Mouse (Mus musculus): ENCODE data around the gene Dnaja2. TPM values are rescaled to one million over a fixed set of nuclear protein-coding genes. Genes with fewer than 3 reads are reported as not detected.

The Dnaja2 gene
- polyA plus RNA-seq, 1 experiment from 2014 or later: 156 TPM

DNA sequence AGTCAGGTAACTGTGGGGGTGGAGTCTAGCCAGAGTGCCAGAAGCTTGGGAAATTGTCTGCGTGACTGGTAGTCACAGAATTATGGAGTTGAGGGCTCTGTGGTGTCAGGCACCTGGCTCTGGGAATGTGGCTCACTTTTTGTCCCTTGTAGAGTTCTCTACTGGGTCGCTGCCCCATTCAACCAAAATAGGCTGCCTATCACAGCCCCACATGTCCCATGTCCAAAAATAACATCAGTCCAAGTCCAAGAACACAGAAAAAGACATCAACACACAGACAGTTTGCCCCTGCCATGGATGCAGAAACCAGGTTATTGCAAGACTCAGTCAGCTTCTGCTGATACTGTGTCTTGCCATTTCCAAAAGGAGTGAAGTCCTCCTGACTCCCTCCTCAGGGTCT lies 33.5 kb upstream of the Dnaja2 start:
- H3K9ac ChIP-seq: no peak overlapping the region
- ATAC-seq (ENCODE audit: insufficient read depth, low FRiP score, low read depth): no peak
- no peaks in the 10 kb centered on the region for H3K27me3 ChIP-seq (replicated peaks)
- no peaks in the 10 kb centered on the region for H3K36me3 ChIP-seq
- no peak overlapping the region for H3K4me2 ChIP-seq
- H3K4me3 ChIP-seq (replicated peaks): no peak overlapping the region
- H3K9me3 ChIP-seq: no peaks in the 10 kb centered on the region
- WGBS: 84% methylated on average over 2 of the region's 2 CpGs
- H3K4me1 ChIP-seq: no peaks in the 10 kb centered on the region
- no peak overlapping the region for H3K27ac ChIP-seq

DNA sequence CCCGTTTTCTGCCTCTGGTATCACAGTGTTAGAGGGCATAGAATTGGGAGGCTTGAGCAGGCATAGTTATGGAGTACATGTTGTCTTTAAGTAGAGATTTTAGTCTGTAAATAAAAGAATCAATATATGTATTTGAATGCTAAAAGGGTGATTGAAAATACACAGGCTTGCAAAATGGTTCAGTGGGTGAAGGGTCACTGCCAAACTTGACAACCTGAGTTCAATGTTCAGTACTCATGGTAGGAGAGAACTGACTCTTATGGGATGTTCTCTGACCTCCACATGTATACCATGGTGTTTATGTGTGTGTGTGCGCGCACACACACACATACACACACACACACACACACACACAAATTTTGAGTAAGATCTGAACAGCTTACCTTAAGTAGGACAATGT lies 22.5 kb upstream of the Dnaja2 start:
- no peak for ATAC-seq (ENCODE audit: insufficient read depth, low FRiP score, low read depth)

DNA sequence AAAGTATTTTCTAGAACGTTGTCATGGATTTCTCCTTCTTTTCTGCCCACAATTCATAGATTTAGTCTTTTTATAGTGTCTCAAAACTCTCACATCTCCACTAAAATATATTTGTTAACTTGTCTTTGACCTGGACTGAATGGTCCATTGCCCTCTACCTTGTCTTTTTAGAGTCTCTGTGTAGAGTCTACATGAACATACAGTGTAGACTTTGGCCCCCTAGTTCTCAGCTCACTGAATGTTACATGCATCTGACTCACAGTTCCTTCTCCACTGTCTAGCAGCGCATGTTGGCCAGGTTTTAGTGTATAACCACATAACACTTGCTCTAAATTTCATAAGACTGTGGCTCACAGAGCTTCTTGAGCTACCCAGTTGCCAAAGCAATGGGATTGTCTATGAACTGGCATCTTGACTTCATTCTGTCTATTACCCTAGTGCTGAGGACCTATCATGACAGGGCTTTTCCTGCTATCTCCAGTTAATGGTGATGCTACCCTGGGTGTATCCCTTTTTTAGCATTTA lies 18.9 kb upstream of the Dnaja2 start:
- Histone ChIP-seq H3K9me3 (no peaks in the 10 kb centered on the region), H3K4me2 (no peak overlapping the region), H3K27ac (no peak overlapping the region), H3K36me3 (no peaks in the 10 kb centered on the region), H3K9ac (no peak overlapping the region), H3K27me3 (replicated peaks) (no peaks in the 10 kb centered on the region), H3K4me1 (no peaks in the 10 kb centered on the region), H3K4me3 (replicated peaks) (no peak overlapping the region)
- no peak for ATAC-seq (ENCODE audit: insufficient read depth, low FRiP score, low read depth)
- 81% methylated on average over 2 of the region's 2 CpGs for WGBS

More for the DNA sequence above, 22.5 kb upstream of the Dnaja2 start:
- H3K4me3 ChIP-seq (replicated peaks): no peak overlapping the region
- H3K27me3 ChIP-seq (replicated peaks): no peaks in the 10 kb centered on the region
- 89% methylated on average over 3 of the region's 3 CpGs for WGBS
- H3K9me3 ChIP-seq: no peaks in the 10 kb centered on the region
- H3K36me3 ChIP-seq: no peaks in the 10 kb centered on the region
- H3K4me2 ChIP-seq: no peak overlapping the region
- H3K4me1 ChIP-seq: no peaks in the 10 kb centered on the region
- H3K9ac ChIP-seq: no peak overlapping the region
- H3K27ac ChIP-seq: no peak overlapping the region

DNA sequence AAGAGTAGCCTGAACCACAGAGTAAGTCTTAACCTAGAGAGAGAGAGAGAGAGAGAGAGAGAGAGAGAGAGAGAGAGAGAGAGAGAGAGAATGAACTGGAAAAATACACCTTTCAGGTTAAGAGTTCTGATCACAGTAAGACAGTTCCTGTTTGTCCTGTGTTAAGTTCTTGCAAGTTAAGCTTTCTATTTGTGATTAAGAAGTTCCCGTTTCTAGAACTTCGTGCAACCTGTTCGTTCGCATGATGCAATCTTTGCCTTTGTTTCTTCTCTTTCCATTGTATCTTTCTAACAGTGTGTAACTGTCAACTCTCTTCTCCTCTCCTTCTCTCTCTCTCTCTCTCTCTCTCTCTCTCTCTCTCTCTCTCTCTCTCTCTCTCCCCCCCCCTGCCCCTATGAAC lies 15.3 kb upstream of the Dnaja2 start:
- H3K27me3 ChIP-seq (replicated peaks): no peaks in the 10 kb centered on the region
- no peaks in the 10 kb centered on the region for H3K4me1 ChIP-seq
- H3K4me2 ChIP-seq: no peak overlapping the region
- no peak overlapping the region for H3K4me3 ChIP-seq (replicated peaks)
- ATAC-seq (ENCODE audit: insufficient read depth, low FRiP score, low read depth): no peak
- no peak overlapping the region for H3K9ac ChIP-seq
- no peaks in the 10 kb centered on the region for H3K36me3 ChIP-seq
- H3K27ac ChIP-seq: no peak overlapping the region
- 71% methylated on average over 4 of the region's 4 CpGs for WGBS
- no peaks in the 10 kb centered on the region for H3K9me3 ChIP-seq

DNA sequence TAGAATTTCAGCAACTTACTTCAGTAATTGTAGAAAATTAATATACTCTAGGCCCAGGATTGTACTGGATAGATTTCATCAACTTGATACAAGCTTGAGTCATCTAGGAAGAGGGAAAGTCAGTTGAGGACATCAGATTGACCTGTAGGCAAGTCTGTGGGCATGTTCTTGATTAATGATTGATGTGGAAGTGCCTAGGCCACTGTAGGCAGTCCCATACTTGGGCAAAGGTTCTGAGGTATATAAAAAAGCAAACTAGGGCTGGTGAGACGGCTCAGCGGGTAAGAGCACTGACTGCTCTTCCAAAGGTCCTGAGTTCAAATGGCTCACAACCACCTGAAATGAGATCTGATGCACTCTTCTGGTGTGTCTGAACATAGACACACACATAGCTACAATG lies 12.7 kb upstream of the Dnaja2 start:
- no peaks in the 10 kb centered on the region for H3K36me3 ChIP-seq
- 96% methylated on average over 2 of the region's 2 CpGs for WGBS
- no peak overlapping the region for H3K4me3 ChIP-seq (replicated peaks)
- H3K4me2 ChIP-seq: no peak overlapping the region
- H3K4me1 ChIP-seq: no peaks in the 10 kb centered on the region
- no peak overlapping the region for H3K27ac ChIP-seq
- H3K9me3 ChIP-seq: no peaks in the 10 kb centered on the region
- H3K9ac ChIP-seq: no peak overlapping the region
- no peak for ATAC-seq (ENCODE audit: insufficient read depth, low FRiP score, low read depth)
- H3K27me3 ChIP-seq (replicated peaks): no peaks in the 10 kb centered on the region

DNA sequence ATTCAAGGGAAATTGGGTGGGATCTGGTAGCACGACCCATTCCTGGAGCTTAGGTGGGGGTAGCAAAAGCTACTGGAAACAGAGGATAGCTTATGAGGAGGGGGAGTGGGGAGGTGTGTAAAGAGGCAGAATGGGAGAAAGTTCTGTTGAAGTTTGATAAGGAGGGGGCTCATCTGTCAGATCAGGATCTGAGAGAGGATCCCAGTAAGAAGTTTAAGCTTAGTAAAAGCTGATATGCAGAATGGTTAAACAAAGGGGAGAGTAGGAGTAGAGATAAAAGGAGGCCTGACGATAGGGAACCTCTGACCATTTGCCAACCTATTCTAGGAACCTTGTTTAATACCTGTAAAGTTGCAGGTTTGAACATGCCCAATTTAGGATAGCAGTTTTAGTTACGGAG lies 10.0 kb upstream of the Dnaja2 start:
- 65% methylated on average over 3 of the region's 3 CpGs for WGBS
- Histone ChIP-seq H3K9ac (no peak overlapping the region), H3K4me2 (no peak overlapping the region), H3K27ac (no peak overlapping the region), H3K4me3 (replicated peaks) (no peak overlapping the region), H3K27me3 (replicated peaks) (no peaks in the 10 kb centered on the region), H3K9me3 (no peaks in the 10 kb centered on the region), H3K4me1 (no peaks in the 10 kb centered on the region), H3K36me3 (no peaks in the 10 kb centered on the region)
- ATAC-seq (ENCODE audit: insufficient read depth, low FRiP score, low read depth): no peak

DNA sequence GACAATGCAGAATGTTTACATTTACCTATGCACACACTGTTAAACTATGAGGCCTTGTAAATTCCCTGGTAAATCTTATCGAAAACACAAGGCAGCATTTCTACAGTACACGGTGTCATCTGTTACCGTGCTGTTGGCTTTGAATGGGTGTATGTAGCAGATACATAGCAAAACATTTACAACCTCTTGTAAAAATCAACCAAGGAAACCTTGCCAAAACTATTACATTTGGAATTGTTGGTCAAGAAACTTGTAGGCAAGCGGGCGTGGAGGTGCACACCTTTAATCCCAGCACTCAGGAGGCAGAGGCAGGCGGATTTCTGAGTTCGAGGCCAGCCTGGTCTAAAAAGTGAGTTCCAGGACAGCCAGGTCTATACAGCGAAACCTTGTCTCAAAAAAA lies 8.2 kb upstream of the Dnaja2 start:
- WGBS: 90% methylated on average over 8 of the region's 8 CpGs
- no peak overlapping the region for H3K27ac ChIP-seq

DNA sequence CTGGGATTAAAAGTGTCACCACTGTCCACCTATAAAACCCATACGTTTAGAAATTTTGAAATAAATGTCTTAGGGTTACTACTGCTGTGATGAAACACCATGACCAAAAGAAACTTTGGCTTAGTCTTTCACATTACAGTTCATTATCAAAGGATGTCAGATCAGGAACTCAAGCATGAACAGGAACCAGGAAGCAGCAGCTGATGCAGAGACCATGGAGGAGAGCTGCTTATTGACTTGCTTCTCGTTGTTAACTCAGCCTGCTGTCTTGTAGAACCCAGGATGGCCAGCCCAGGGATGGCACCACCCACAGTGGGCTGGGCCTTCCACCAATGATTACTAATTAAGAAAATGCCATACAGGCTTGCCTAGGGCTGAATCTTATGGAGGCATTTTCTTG lies 4.8 kb upstream of the Dnaja2 start:
- H3K9ac ChIP-seq: no peak overlapping the region
- no peak for ATAC-seq (ENCODE audit: insufficient read depth, low FRiP score, low read depth)
- 55% methylated on average over 2 of the region's 2 CpGs for WGBS

More for the DNA sequence above, 8.2 kb upstream of the Dnaja2 start:
- no peak for ATAC-seq (ENCODE audit: insufficient read depth, low FRiP score, low read depth)
- no peak overlapping the region for H3K9ac ChIP-seq
- H3K36me3 ChIP-seq: no peaks in the 10 kb centered on the region
- H3K4me2 ChIP-seq: no peak overlapping the region
- H3K9me3 ChIP-seq: no peaks in the 10 kb centered on the region
- no peak overlapping the region for H3K4me3 ChIP-seq (replicated peaks)
- H3K27me3 ChIP-seq (replicated peaks): no peaks in the 10 kb centered on the region
- H3K4me1 ChIP-seq: no peaks in the 10 kb centered on the region

DNA sequence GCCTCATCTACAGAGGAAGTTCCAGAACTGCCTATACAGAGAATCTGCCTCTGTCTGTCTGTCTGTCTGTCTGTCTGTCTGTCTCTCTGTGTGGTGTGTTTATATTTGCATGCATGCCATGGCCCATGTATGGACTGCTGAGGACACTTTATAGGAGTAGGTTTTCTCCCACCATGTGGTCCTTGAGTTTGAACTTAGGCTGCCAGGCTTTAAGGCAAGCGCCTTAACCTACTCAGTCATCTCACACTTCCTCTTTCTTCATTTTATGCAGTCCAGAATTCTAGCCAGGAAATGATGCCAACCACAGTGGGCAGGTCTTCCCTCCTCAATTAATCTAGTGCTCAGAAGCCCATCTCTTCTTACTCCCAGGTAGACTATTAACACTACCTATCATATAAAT lies 4.1 kb upstream of the Dnaja2 start:
- no peak overlapping the region for H3K27ac ChIP-seq

More for the DNA sequence above, 4.8 kb upstream of the Dnaja2 start:
- Histone ChIP-seq H3K4me2 (no peak overlapping the region), H3K4me1 (no peaks in the 10 kb centered on the region), H3K36me3 (no peaks in the 10 kb centered on the region), H3K4me3 (replicated peaks) (no peak overlapping the region), H3K27me3 (replicated peaks) (no peaks in the 10 kb centered on the region), H3K9me3 (no peaks in the 10 kb centered on the region), H3K27ac (no peak overlapping the region)

DNA sequence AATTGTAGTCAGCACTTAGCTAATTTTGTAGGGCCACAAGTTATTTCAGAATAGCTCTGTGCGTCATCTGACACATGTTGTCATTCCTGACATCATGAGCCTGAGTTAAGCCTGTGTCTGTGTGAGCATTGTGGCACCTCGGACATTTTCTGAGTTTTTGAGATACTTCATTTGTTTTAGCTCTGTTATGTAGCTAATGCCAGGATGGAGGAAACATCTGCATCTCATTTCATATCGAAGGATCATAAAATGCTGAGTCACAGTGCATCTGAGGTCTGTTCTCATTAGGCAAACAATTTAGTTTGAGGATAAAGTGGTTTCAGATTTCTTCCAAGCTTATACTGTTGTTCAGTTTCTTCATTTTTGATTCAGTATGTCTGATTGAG lies 2.5 kb upstream of the Dnaja2 start:
- Histone ChIP-seq H3K4me2 (no peak overlapping the region), H3K9me3 (no peaks in the 10 kb centered on the region), H3K4me3 (replicated peaks) (no peak overlapping the region), H3K27me3 (replicated peaks) (no peaks in the 10 kb centered on the region), H3K9ac (no peak overlapping the region), H3K4me1 (0 out of 2 replicates have a peak, but pooled peaks cover 2% of the 10 kb centered on the region), H3K27ac (no peak overlapping the region), H3K36me3 (no peaks in the 10 kb centered on the region)
- no peak for ATAC-seq (ENCODE audit: insufficient read depth, low FRiP score, low read depth)
- WGBS: 62% methylated on average over 3 of the region's 3 CpGs

More for the DNA sequence above, 4.1 kb upstream of the Dnaja2 start:
- H3K36me3 ChIP-seq: no peaks in the 10 kb centered on the region
- WGBS: 94% methylated on average over 1 of the region's 1 CpGs
- no peaks in the 10 kb centered on the region for H3K27me3 ChIP-seq (replicated peaks)
- ATAC-seq (ENCODE audit: insufficient read depth, low FRiP score, low read depth): no peak
- 0 out of 2 replicates have a peak, but pooled peaks cover under 1% of the 10 kb centered on the region for H3K4me1 ChIP-seq
- H3K4me2 ChIP-seq: no peak overlapping the region
- H3K4me3 ChIP-seq (replicated peaks): no peak overlapping the region
- H3K9me3 ChIP-seq: no peaks in the 10 kb centered on the region
- no peak overlapping the region for H3K9ac ChIP-seq

DNA sequence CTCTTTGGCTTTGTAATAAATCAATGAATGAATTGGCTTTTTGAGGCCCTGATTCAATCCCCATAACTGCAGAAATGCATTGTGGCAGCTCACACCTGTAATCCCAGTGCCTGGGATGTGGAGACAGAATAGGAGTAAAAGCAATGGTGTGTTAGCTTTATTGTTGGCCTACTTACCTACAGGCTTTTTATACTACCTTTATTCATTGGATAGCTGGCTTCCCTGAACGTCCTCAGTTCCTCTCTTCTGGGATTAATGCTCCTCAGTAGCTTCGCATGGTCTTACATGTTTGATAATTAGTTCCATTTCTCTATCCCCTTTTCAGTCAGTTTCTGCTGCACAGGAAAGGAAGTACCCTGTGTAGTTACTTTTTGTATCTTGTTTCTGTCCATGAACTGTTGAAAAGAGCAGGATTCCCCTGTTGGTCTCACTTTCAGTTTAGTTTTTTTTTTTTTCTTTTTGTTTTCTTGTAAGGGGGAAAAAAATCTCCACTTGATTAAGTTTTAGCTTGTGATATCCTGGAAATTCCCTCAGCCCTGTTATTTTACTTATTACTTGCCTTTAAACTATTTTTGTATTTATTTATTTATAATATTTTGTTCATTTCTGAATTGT lies 1.9 kb upstream of the Dnaja2 start:
- H3K27ac ChIP-seq: no peak overlapping the region
- H3K9me3 ChIP-seq: no peaks in the 10 kb centered on the region
- 69% methylated on average over 2 of the region's 2 CpGs for WGBS
- H3K9ac ChIP-seq: no peak overlapping the region
- H3K4me2 ChIP-seq: no peak overlapping the region
- ATAC-seq (ENCODE audit: insufficient read depth, low FRiP score, low read depth): no peak
- peaks cover 4% of the 10 kb centered on the region; the same call in 1 of the 2 replicates for H3K36me3 ChIP-seq
- no peaks in the 10 kb centered on the region for H3K27me3 ChIP-seq (replicated peaks)
- no peak overlapping the region for H3K4me3 ChIP-seq (replicated peaks)
- H3K4me1 ChIP-seq: 0 out of 2 replicates have a peak, but pooled peaks cover 2% of the 10 kb centered on the region

DNA sequence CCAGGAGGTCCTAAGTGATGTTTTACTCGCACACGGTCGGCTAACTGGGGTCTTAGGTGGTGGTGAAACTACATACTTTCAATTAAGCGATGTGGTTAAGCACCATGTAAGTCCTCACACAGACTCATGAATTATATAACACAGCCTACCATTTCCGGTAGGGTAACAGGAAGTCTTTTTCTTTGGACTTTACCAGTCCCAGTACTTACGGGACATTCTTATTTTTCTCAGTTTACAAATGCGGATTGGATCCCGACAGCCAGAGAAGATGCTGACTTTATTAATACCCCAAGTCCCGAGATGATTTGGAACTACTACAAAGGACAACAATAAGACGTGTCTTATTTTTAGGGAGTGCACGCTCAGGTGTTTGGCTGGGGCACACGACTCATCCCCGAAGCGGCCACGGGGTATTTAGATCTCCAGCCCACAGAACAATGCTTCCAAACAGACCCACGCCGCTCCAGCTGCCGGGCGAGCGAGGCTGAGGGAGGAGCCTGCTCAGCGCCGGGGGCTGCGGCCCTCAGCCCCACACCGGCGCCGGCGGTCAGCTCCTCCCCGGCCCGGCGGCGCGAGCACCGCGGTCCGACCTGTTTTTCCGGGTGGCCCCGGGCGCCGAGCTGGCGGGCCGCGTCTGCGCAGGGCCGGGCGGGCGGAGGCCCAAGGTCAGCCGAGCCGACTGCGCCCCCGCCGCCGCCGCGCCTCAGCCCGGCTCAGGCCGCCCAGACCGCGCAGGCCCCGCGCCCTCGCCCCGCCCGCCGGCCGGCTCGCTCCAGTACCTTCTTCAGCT lies 558 bp downstream of the Dnaja2 start:
- Histone ChIP-seq H3K4me2 (peak overlapping the region; percentile 84), H3K4me1 (0 out of 2 replicates have a peak, but pooled peaks cover 2% of the 10 kb centered on the region), H3K27me3 (replicated peaks) (no peaks in the 10 kb centered on the region), H3K27ac (peak overlapping the region; percentile 95), H3K36me3 (peaks cover 11% of the 10 kb centered on the region; the same call in 1 of the 2 replicates), H3K9me3 (no peaks in the 10 kb centered on the region), H3K9ac (peak overlapping the region; percentile 76), H3K4me3 (replicated peaks) (peak overlapping the region; percentile 91)
- ATAC-seq (ENCODE audit: insufficient read depth, low FRiP score, low read depth): peak; percentile 91
- WGBS: under 1% methylated on average over 48 of the region's 66 CpGs
